Mouse (Mus musculus): ENCODE results near the gene Ilf2. TPM values are rescaled to one million over a fixed set of nuclear protein-coding genes. Genes with fewer than 3 reads are reported as not detected.

The Ilf2 gene
- total RNA-seq, 2 experiments from 2014 or later = 51.8 to 103 TPM

GRCm38 (mm10) chr3:90508287-90508949 lies 32.5 kb downstream of the Ilf2 start:
- ATAC-seq (ENCODE audit: poor library complexity, severe bottlenecking) = no peak

GRCm38 (mm10) chr3:90508950-90509746 lies 33.2 kb downstream of the Ilf2 start, which contains the start of gene Chtop:
Chtop (minus strand) TSS chr3:90509498.
- peak; percentile 90 for ATAC-seq (ENCODE audit: poor library complexity, severe bottlenecking)

- ATAC-seq (ENCODE audit: poor library complexity, severe bottlenecking) = no peak
Observed at GRCm38 (mm10) chr3:90509747-90510123, 33.8 kb downstream of the Ilf2 start.

GRCm38 (mm10) chr3:90512276-90512675 lies 36.4 kb downstream of the Ilf2 start:
- ATAC-seq (ENCODE audit: poor library complexity, severe bottlenecking) = no peak

- ATAC-seq (ENCODE audit: poor library complexity, severe bottlenecking) = no peak
Observed at GRCm38 (mm10) chr3:90512948-90513642, 37.2 kb downstream of the Ilf2 start.

- peak; percentile 64 for ATAC-seq (ENCODE audit: poor library complexity, severe bottlenecking)
Observed at GRCm38 (mm10) chr3:90513796-90514590, 38.1 kb downstream of the Ilf2 start, which contains the start of the genes S100a1 and S100a13. S100a1 (minus strand) TSS chr3:90514392. S100a13 (plus strand) TSS chr3:90514435.

- ATAC-seq (ENCODE audit: poor library complexity, severe bottlenecking) = peak; percentile 83
Observed at GRCm38 (mm10) chr3:90514691-90515090, 38.8 kb downstream of the Ilf2 start.

- peak; percentile 14; the same call in 1 of the 2 replicates for ATAC-seq (ENCODE audit: poor library complexity, severe bottlenecking)
Observed at GRCm38 (mm10) chr3:90515242-90515641, 39.3 kb downstream of the Ilf2 start.

- ATAC-seq (ENCODE audit: poor library complexity, severe bottlenecking) = no peak
Observed at GRCm38 (mm10) chr3:90515789-90516188, 39.9 kb downstream of the Ilf2 start.

- ATAC-seq (ENCODE audit: poor library complexity, severe bottlenecking) = no peak
Observed at GRCm38 (mm10) chr3:90517711-90518110, 41.8 kb downstream of the Ilf2 start.

- ATAC-seq (ENCODE audit: poor library complexity, severe bottlenecking) = peak; percentile 97
Observed at GRCm38 (mm10) chr3:90525421-90525820, 49.5 kb downstream of the Ilf2 start.

- ATAC-seq (ENCODE audit: poor library complexity, severe bottlenecking) = no peak
Observed at GRCm38 (mm10) chr3:90526076-90526475, 50.1 kb downstream of the Ilf2 start.

- peak; percentile 70 for ATAC-seq (ENCODE audit: poor library complexity, severe bottlenecking)
Observed at GRCm38 (mm10) chr3:90526580-90526979, 50.7 kb downstream of the Ilf2 start, which contains the start of gene S100a14. S100a14 (plus strand) TSS chr3:90526856.

- ATAC-seq (ENCODE audit: poor library complexity, severe bottlenecking) = no peak
Observed at GRCm38 (mm10) chr3:90527291-90527873, 51.5 kb downstream of the Ilf2 start.

GRCm38 (mm10) chr3:90531713-90532112 lies 55.8 kb downstream of the Ilf2 start:
- ATAC-seq (ENCODE audit: poor library complexity, severe bottlenecking) = no peak

GRCm38 (mm10) chr3:90535446-90535845 lies 59.5 kb downstream of the Ilf2 start:
- no peak for ATAC-seq (ENCODE audit: poor library complexity, severe bottlenecking)

GRCm38 (mm10) chr3:90537141-90537904 lies 61.4 kb downstream of the Ilf2 start, which contains the start of gene S100a16:
S100a16 (plus strand) TSS chr3:90537254.
- ATAC-seq (ENCODE audit: poor library complexity, severe bottlenecking) = no peak

GRCm38 (mm10) chr3:90537905-90538296 lies 62.0 kb downstream of the Ilf2 start:
- ATAC-seq (ENCODE audit: poor library complexity, severe bottlenecking) = no peak

Data from megakaryocyte, adult 5-6 weeks (primary cell).